In the genomic region with DNA sequence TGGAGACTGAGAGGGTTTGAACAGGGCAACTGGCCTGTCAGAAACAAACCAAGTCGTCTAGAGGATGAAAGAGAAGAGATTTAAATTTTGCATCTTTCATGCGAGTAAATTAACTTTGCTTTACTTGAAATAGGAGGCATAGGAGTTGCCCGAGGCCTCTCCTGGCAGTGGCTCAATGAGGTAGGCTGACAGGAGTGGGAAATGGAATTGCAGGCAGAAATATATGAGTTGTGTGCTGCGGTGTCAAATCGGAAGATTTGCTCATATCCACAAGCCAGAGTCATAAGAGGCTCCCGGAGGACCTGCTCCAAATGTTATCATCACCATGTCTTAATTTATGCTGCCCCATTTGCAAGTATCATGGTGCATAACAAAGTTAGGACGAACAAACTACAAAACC, we compare ENCODE assay signal across 16 mouse cellular contexts.
"Had no signal": no experiment of that assay in that cellular context is flagged by ENCODE, and none has a peak within 500 bp of the region (broad histone marks: within the 10 kb centered on the region; RNA-seq: fewer than 3 reads in every experiment).

No protein-coding gene starts in this region.

- H3K36me3 ChIP-seq: liver, embryonic 13.5 days; liver, embryonic 15.5 days; lung, embryonic 15.5 days; midbrain, embryonic 12.5 days; neural tube, embryonic 12.5 days; stomach, embryonic 15.5 days had no signal

- H3K4me1 ChIP-seq: liver, embryonic 13.5 days; liver, embryonic 15.5 days; lung, embryonic 15.5 days; megakaryocyte, embryonic 14.5 days; midbrain, embryonic 12.5 days; neural tube, embryonic 12.5 days; stomach, embryonic 15.5 days had no signal

- DNase-seq: liver, embryonic 13.5 days; liver, postnatal 0 days; lung, adult 2 months; lung, postnatal 14 days; lung, postnatal 36 days; thymus, postnatal 14 days; thymus, postnatal 36 days had no signal

- H3K4me3 ChIP-seq: liver, embryonic 13.5 days; liver, embryonic 15.5 days; lung, embryonic 15.5 days; megakaryocyte, embryonic 14.5 days; midbrain, embryonic 12.5 days; neural tube, embryonic 12.5 days; stomach, embryonic 15.5 days had no signal

- H3K9ac ChIP-seq: liver, embryonic 13.5 days; liver, embryonic 15.5 days; liver, postnatal 0 days; lung, embryonic 15.5 days; midbrain, embryonic 12.5 days; neural tube, embryonic 12.5 days; stomach, embryonic 15.5 days had no signal

- H3K9me3 ChIP-seq: liver, embryonic 13.5 days; liver, embryonic 15.5 days; lung, embryonic 15.5 days; megakaryocyte, embryonic 14.5 days; midbrain, embryonic 12.5 days; neural tube, embryonic 12.5 days; stomach, embryonic 15.5 days had no signal

- H3K27ac ChIP-seq: liver, embryonic 13.5 days; liver, embryonic 15.5 days; lung, embryonic 15.5 days; macrophage; midbrain, embryonic 12.5 days; neural tube, embryonic 12.5 days; stomach, embryonic 15.5 days; stomach, postnatal 0 days had no signal

- H3K4me2 ChIP-seq: liver, embryonic 13.5 days; liver, embryonic 15.5 days; lung, embryonic 15.5 days; midbrain, embryonic 12.5 days; neural tube, embryonic 12.5 days; stomach, embryonic 15.5 days had no signal

- H3K27me3 ChIP-seq: liver, embryonic 13.5 days; liver, embryonic 15.5 days; lung, embryonic 15.5 days; megakaryocyte, embryonic 14.5 days; midbrain, embryonic 12.5 days; neural tube, embryonic 12.5 days; stomach, embryonic 15.5 days had no signal

- ATAC-seq: liver, postnatal 0 days; lung, postnatal 0 days had no signal
